Mouse (Mus musculus) neutrophil, adult 5-6 weeks (primary cell): Measurements from ENCODE around the gene Mettl26. TPM values are rescaled to one million over a fixed set of nuclear protein-coding genes. Genes with fewer than 3 reads are reported as not detected.
A peak's percentile ranks its signal among the peaks of the same experiment; 100 is the strongest.

Source experiments
- ATAC-seq: fragments of 151-379, 151-347 bp; 2 replicates; pipeline ENCODE4 v1.8.0; 2017; ENCODE audit warnings: mild to moderate bottlenecking, moderate TSS enrichment; ENCODE audit not compliant: insufficient number of reproducible peaks, poor library complexity, low FRiP score, severe bottlenecking; ENCODE audit errors: extremely low read depth
- total RNA-seq: library from RNA; stranded (forward); fragments of 200-1000 nt; gene quantifications from 2 replicates; pipeline ENCODE4 v1.2.3, GENCODE M21; 2017

Gene Mettl26
- total RNA-seq, 1 experiment from 2014 or later: 5.8 TPM

GRCm38 (mm10) chr17:25879750-25880149, 4.9 kb downstream of the Mettl26 start:
- ATAC-seq: no peak

GRCm38 (mm10) chr17:25880196-25880910, 5.5 kb downstream of the Mettl26 start, which contains the start of gene Wfikkn1:
Gene Wfikkn1 (minus strand): TSS chr17:25880858.
- no peak for ATAC-seq

GRCm38 (mm10) chr17:25880913-25881641, 6.2 kb downstream of the Mettl26 start:
- no peak for ATAC-seq

- ATAC-seq: no peak
These were observed 6.8 kb downstream of the Mettl26 start for GRCm38 (mm10) chr17:25881691-25882090.

GRCm38 (mm10) chr17:25882306-25882705, 7.4 kb downstream of the Mettl26 start:
- no peak for ATAC-seq

GRCm38 (mm10) chr17:25883268-25883667, 8.4 kb downstream of the Mettl26 start:
- ATAC-seq: no peak

- no peak for ATAC-seq
These were observed 8.9 kb downstream of the Mettl26 start for GRCm38 (mm10) chr17:25883824-25884223.

GRCm38 (mm10) chr17:25885636-25886035, 10.8 kb downstream of the Mettl26 start:
- ATAC-seq: no peak

GRCm38 (mm10) chr17:25886806-25887205, 11.9 kb downstream of the Mettl26 start:
- ATAC-seq: no peak

- ATAC-seq: no peak
These were observed 12.6 kb downstream of the Mettl26 start for GRCm38 (mm10) chr17:25887467-25887866.

- no peak for ATAC-seq
These were observed 14.0 kb downstream of the Mettl26 start for GRCm38 (mm10) chr17:25888837-25889236.

GRCm38 (mm10) chr17:25893975-25894617, 19.2 kb downstream of the Mettl26 start:
- peak; percentile 92 for ATAC-seq

GRCm38 (mm10) chr17:25895415-25895814, 20.5 kb downstream of the Mettl26 start:
- ATAC-seq: no peak

GRCm38 (mm10) chr17:25895891-25896290, 21.0 kb downstream of the Mettl26 start:
- no peak for ATAC-seq

GRCm38 (mm10) chr17:25900193-25900592, 25.3 kb downstream of the Mettl26 start:
- no peak for ATAC-seq

GRCm38 (mm10) chr17:25903061-25903460, 28.2 kb downstream of the Mettl26 start:
- 0 out of 2 replicates have a peak, but pooled peaks have one; percentile 48 for ATAC-seq

GRCm38 (mm10) chr17:25907640-25908039, 32.8 kb downstream of the Mettl26 start:
- ATAC-seq: no peak

- ATAC-seq: no peak
These were observed 36.9 kb downstream of the Mettl26 start for GRCm38 (mm10) chr17:25911816-25912215.

GRCm38 (mm10) chr17:25913186-25913876, 38.5 kb downstream of the Mettl26 start:
- ATAC-seq: no peak
